Mouse (Mus musculus): ENCODE data around the gene Gm11214. TPM values are rescaled to one million over a fixed set of nuclear protein-coding genes. Genes with fewer than 3 reads are reported as not detected.

Gene Gm11214
- polyA plus RNA-seq (2015; fragmentation: Nextera tagmentation; extraction: Ambion mirVana), result not detected in 2 replicates

DNA sequence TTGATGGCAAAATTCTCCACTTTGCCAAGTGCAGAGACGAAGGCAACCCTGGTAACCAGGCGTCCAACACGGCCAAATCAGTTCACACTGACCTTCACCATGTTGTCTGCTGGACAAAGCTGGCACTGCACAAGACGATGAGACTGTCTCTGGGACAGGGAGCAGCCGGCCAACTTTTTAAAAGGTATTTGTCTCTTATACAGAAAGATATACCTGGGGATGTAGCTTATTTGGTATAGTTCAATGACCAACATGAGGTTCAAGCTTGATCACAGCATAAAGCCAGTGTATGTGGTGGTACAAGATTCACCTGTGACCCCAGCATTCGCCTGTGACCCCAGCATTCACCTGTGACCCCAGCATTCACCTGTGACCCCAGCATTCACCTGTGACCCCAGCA lies at the start of gene Gm11214:
Gene Gm11214 (minus strand): TSS at position 101 of the 400 bp plus-strand sequence.
- no peak within 1 kb of the TSS for H3K4me2 ChIP-seq (replicated peaks; ENCODE audit: low read depth)
- DNase-seq (ENCODE audit: low spot score) (no peak), ATAC-seq (ENCODE audit: low FRiP score, low TSS enrichment) (no peak)
- no peaks in the 10 kb centered on the region for H3K36me3 ChIP-seq (ENCODE audit: control insufficient read depth, insufficient read depth, low read length)
- no peaks in the 10 kb centered on the region for H3K9me3 ChIP-seq (ENCODE audit: control insufficient read depth, low read length)
- H3K27ac ChIP-seq (replicated peaks), result no peak within 1 kb of the TSS
- H3K4me1 ChIP-seq (replicated peaks; ENCODE audit: control insufficient read depth, insufficient read depth), result no peaks in the 10 kb centered on the region
- TF ChIP-seq CTCF (IDR thresholded peaks at IDR 0.05; ENCODE audit: low read depth), result no peak
- TF ChIP-seq EP300 (optimal IDR thresholded peaks at IDR 0.05), result no peak
- 91% methylated on average over 6 of the region's 6 CpGs for WGBS
- H3K9ac ChIP-seq (ENCODE audit: low read length), result no peak within 1 kb of the TSS
- no peak within 1 kb of the TSS for H3K4me3 ChIP-seq (ENCODE audit: low read depth, low read length)
- no peaks in the 10 kb centered on the region for H3K27me3 ChIP-seq (ENCODE audit: control insufficient read depth, insufficient read depth, low read length)

DNA sequence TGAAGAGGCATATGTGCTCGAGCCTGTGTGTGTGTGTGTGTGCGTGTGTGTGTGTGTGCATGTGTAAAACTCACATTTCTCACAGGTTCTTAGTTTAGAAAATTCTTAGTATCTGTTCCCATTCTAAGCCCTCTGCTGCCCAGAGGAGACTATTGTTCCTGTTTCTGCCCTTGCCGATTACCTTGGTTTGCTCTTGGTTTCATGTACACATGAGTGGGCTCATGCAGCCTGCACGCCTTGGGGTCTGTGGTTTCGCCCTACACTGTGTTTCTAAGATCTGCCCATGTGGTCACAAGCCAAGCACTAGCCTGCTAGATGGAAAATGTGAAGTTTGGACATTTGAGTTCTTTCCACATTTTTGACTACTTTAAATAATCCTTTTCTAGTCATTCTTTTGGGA lies 48.7 kb upstream of the Gm11214 start:
- Histone ChIP-seq H3K4me1 (replicated peaks; ENCODE audit: control insufficient read depth, insufficient read depth) (no peaks in the 10 kb centered on the region), H3K27ac (replicated peaks) (no peak overlapping the region), H3K27me3 (ENCODE audit: control insufficient read depth, insufficient read depth, low read length) (no peaks in the 10 kb centered on the region), H3K4me2 (replicated peaks; ENCODE audit: low read depth) (no peak overlapping the region), H3K36me3 (ENCODE audit: control insufficient read depth, insufficient read depth, low read length) (no peaks in the 10 kb centered on the region), H3K9me3 (ENCODE audit: control insufficient read depth, low read length) (no peaks in the 10 kb centered on the region), H3K4me3 (ENCODE audit: low read depth, low read length) (no peak overlapping the region), H3K9ac (ENCODE audit: low read length) (no peak overlapping the region)
- TF ChIP-seq EP300 (optimal IDR thresholded peaks at IDR 0.05) (no peak), CTCF (IDR thresholded peaks at IDR 0.05; ENCODE audit: low read depth) (no peak)
- no peak for ATAC-seq (ENCODE audit: low FRiP score, low TSS enrichment)
- DNase-seq (ENCODE audit: low spot score), result no peak
- WGBS, result 89% methylated on average over 5 of the region's 5 CpGs

DNA sequence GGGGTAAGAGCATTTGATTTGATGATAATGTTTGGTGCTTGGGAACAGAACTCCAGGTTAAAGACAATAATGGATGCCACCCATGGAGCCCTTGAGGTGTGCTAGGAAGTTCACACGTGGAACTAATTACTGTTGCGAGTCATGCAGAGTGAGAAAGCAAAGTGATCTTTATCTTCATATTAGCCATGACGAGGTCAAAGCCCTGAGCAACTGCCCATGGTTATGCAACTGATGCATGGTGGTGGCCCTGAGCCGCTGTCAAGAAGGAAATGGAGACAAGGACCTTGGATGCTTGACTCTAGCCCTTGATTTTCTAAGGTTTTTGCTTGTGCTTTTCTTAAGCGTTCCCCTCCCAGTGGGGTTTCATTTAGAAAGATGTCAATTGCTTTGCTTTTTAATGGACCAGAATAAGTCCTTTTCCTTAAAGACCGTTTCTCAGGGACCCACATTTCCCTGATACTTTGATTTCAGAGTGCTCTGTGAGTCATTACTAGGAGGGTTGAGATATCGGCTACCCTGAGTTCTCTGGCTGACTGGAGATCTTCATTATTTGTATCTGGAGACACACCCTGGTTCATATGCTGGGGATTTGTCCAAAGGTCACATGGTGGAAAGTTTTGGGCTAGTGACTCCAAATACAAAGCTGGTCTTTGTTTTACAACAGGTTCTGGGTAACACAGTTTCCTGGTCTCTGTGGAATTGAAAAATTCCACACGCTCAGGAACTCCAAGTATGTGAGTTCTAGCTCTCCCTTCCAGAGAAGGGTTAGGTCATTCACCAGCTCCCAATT lies 47.4 kb upstream of the Gm11214 start:
- Histone ChIP-seq H3K4me3 (ENCODE audit: low read depth, low read length) (no peak overlapping the region), H3K4me1 (replicated peaks; ENCODE audit: control insufficient read depth, insufficient read depth) (no peaks in the 10 kb centered on the region), H3K27me3 (ENCODE audit: control insufficient read depth, insufficient read depth, low read length) (no peaks in the 10 kb centered on the region), H3K36me3 (ENCODE audit: control insufficient read depth, insufficient read depth, low read length) (no peaks in the 10 kb centered on the region), H3K9ac (ENCODE audit: low read length) (no peak overlapping the region), H3K9me3 (ENCODE audit: control insufficient read depth, low read length) (no peaks in the 10 kb centered on the region), H3K27ac (replicated peaks) (no peak overlapping the region), H3K4me2 (replicated peaks; ENCODE audit: low read depth) (no peak overlapping the region)
- TF ChIP-seq CTCF (IDR thresholded peaks at IDR 0.05; ENCODE audit: low read depth) (no peak), EP300 (optimal IDR thresholded peaks at IDR 0.05) (no peak)
- DNase-seq (ENCODE audit: low spot score), result no peak
- peak; percentile 35; the same call in 1 of the 2 replicates for ATAC-seq (ENCODE audit: low FRiP score, low TSS enrichment)
- 75% methylated on average over 8 of the region's 8 CpGs for WGBS

DNA sequence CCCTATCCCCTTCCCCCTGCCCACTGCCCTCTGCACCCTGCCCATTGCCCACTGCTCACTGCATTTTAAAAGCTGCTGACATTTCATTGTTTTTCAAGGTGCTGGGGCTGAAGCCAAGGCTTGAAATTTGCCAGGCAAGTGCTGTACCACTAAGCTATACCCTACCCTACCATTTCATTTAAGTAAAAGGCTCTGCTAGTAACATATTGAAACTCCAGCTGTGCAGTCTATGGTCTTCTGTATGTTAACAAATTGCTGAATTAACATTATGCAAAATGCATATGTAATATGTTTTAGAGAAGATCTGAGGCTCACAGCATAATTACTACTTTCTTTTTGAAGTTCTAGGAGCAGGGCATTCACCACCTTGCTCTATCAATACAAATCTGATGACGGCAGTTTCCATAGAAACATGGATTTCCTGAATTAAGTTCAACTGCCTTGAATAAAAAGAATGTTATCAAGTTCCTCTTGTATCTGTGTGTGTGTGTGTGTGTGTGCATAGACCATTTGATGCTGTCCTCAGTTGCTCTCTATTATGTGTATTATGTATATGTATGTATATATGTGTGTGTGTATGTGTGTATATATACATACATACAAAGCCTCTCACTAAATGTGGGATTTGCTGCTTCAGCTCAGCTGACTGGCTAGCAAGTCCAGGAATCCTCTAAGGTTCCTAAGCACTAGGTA lies 43.2 kb upstream of the Gm11214 start:
- no peaks in the 10 kb centered on the region for H3K36me3 ChIP-seq (ENCODE audit: control insufficient read depth, insufficient read depth, low read length)
- H3K27me3 ChIP-seq (ENCODE audit: control insufficient read depth, insufficient read depth, low read length), result no peaks in the 10 kb centered on the region
- no peaks in the 10 kb centered on the region for H3K9me3 ChIP-seq (ENCODE audit: control insufficient read depth, low read length)
- no peak overlapping the region for H3K9ac ChIP-seq (ENCODE audit: low read length)
- H3K4me2 ChIP-seq (replicated peaks; ENCODE audit: low read depth), result no peak overlapping the region
- no peak for TF ChIP-seq CTCF (IDR thresholded peaks at IDR 0.05; ENCODE audit: low read depth)
- TF ChIP-seq EP300 (optimal IDR thresholded peaks at IDR 0.05), result no peak
- DNase-seq (ENCODE audit: low spot score) (no peak), ATAC-seq (ENCODE audit: low FRiP score, low TSS enrichment) (no peak)
- no peaks in the 10 kb centered on the region for H3K4me1 ChIP-seq (replicated peaks; ENCODE audit: control insufficient read depth, insufficient read depth)
- 77% methylated on average over 1 of the region's 1 CpGs for WGBS
- no peak overlapping the region for H3K4me3 ChIP-seq (ENCODE audit: low read depth, low read length)
- no peak overlapping the region for H3K27ac ChIP-seq (replicated peaks)

DNA sequence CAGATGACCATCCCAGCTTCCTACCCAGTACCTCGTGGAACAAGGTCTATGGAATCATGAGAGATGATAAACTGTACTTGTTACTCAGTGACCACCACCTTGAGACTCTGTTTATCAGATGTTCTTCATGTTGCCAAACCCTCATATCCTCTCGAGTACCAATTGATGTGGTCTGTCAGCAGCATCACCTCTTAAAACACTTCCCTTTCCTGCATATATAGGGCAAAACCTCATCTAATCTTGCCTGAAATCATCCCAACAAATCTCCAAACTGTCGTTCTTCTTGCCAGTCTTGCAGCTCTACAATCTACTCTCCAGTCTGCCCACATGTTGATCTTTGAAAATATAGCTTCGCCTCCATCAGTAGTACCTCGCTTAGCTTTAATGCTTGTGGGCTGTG lies 41.1 kb upstream of the Gm11214 start:
- no peak overlapping the region for H3K4me3 ChIP-seq (ENCODE audit: low read depth, low read length)
- no peaks in the 10 kb centered on the region for H3K4me1 ChIP-seq (replicated peaks; ENCODE audit: control insufficient read depth, insufficient read depth)
- H3K27ac ChIP-seq (replicated peaks), result no peak overlapping the region
- H3K4me2 ChIP-seq (replicated peaks; ENCODE audit: low read depth), result no peak overlapping the region
- no peaks in the 10 kb centered on the region for H3K36me3 ChIP-seq (ENCODE audit: control insufficient read depth, insufficient read depth, low read length)
- no peak overlapping the region for H3K9ac ChIP-seq (ENCODE audit: low read length)
- DNase-seq (ENCODE audit: low spot score) (no peak), ATAC-seq (ENCODE audit: low FRiP score, low TSS enrichment) (no peak)
- H3K27me3 ChIP-seq (ENCODE audit: control insufficient read depth, insufficient read depth, low read length), result no peaks in the 10 kb centered on the region
- TF ChIP-seq CTCF (IDR thresholded peaks at IDR 0.05; ENCODE audit: low read depth) (no peak), EP300 (optimal IDR thresholded peaks at IDR 0.05) (no peak)
- H3K9me3 ChIP-seq (ENCODE audit: control insufficient read depth, low read length), result no peaks in the 10 kb centered on the region
- 77% methylated on average over 5 of the region's 5 CpGs for WGBS

DNA sequence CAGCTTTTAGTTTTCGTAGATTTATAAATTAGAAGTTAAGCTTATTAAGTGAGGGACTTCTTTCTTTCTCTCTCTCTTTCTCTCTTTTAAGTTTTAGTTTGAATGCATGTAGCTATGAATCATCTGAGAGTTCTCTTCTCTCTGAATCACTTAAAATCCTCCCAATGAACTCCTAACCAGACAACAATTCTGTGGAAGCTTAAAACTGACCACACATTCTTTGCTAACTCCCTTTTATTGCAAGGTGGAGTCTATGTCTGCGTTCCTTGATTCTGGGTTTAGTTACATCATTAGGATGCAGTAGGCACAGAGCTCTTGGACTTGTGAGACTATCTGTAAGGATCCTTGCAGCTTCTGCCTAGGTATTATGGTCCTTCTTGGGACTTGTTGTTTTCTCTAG lies 40.5 kb upstream of the Gm11214 start:
- ATAC-seq (ENCODE audit: low FRiP score, low TSS enrichment) (no peak), DNase-seq (ENCODE audit: low spot score) (no peak)
- H3K27me3 ChIP-seq (ENCODE audit: control insufficient read depth, insufficient read depth, low read length), result no peaks in the 10 kb centered on the region
- no peaks in the 10 kb centered on the region for H3K4me1 ChIP-seq (replicated peaks; ENCODE audit: control insufficient read depth, insufficient read depth)
- no peak overlapping the region for H3K4me3 ChIP-seq (ENCODE audit: low read depth, low read length)
- TF ChIP-seq CTCF (IDR thresholded peaks at IDR 0.05; ENCODE audit: low read depth) (no peak), EP300 (optimal IDR thresholded peaks at IDR 0.05) (no peak)
- H3K36me3 ChIP-seq (ENCODE audit: control insufficient read depth, insufficient read depth, low read length), result no peaks in the 10 kb centered on the region
- no peak overlapping the region for H3K9ac ChIP-seq (ENCODE audit: low read length)
- no peak overlapping the region for H3K27ac ChIP-seq (replicated peaks)
- 74% methylated on average over 2 of the region's 2 CpGs for WGBS
- H3K9me3 ChIP-seq (ENCODE audit: control insufficient read depth, low read length), result no peaks in the 10 kb centered on the region
- no peak overlapping the region for H3K4me2 ChIP-seq (replicated peaks; ENCODE audit: low read depth)
